Mouse (Mus musculus) E14TG2a.4 (cell line): ENCODE results near the gene E130308A19Rik.

Experiments
- H3K27me3 ChIP-seq: 2 replicates; pipeline ENCODE4 v1.6.1; 2014; ENCODE audit warnings: low read length, control low read depth; ENCODE audit not compliant: insufficient read depth
- H3K36me3 ChIP-seq: 2 replicates; pipeline ENCODE4 v1.6.1; 2014; ENCODE audit warnings: low read length, control low read depth; ENCODE audit not compliant: insufficient read depth
- H3K4me1 ChIP-seq: replicated peaks from 2 replicates; pipeline ENCODE4 v1.6.1; 2014; ENCODE audit warnings: low read depth, low read length, control low read depth
- H3K4me3 ChIP-seq: replicated peaks from 2 replicates; pipeline ENCODE4 v1.5.1; 2014; ENCODE audit warnings: mild to moderate bottlenecking, low read length
- H3K9me3 ChIP-seq: 2 replicates; pipeline ENCODE4 v1.6.1; 2014; ENCODE audit warnings: low read length, control low read depth
- CTCF ChIP-seq: conservative IDR thresholded peaks from 2 replicates; pipeline ENCODE4 v1.5.1; 2014; ENCODE audit warnings: low read length
- NANOG ChIP-seq: IDR thresholded peaks from 2 replicates; pipeline ENCODE4 v1.6.1; 2014; ENCODE audit warnings: borderline replicate concordance, low read length, mixed read lengths
- POU5F1 ChIP-seq: IDR thresholded peaks from 2 replicates; pipeline ENCODE4 v1.6.1; 2014; ENCODE audit warnings: low read length, borderline replicate concordance

Gene E130308A19Rik

GRCm38 (mm10) chr4:59795788-59796455, 169.9 kb downstream of the E130308A19Rik start:
- H3K4me3 ChIP-seq = no peak overlapping the region
- no peaks in the 10 kb centered on the region for H3K9me3 ChIP-seq
- H3K27me3 ChIP-seq = 0 out of 2 replicates have a peak, but pooled peaks cover 3% of the 10 kb centered on the region
- H3K4me1 ChIP-seq = no peaks in the 10 kb centered on the region
- TF ChIP-seq CTCF (no peak), POU5F1 (no peak), NANOG (no peak)
- H3K36me3 ChIP-seq = no peaks in the 10 kb centered on the region

- Histone ChIP-seq H3K27me3 (0 out of 2 replicates have a peak, but pooled peaks cover 5% of the 10 kb centered on the region), H3K4me3 (no peak overlapping the region), H3K9me3 (no peaks in the 10 kb centered on the region), H3K4me1 (peaks cover 5% of the 10 kb centered on the region), H3K36me3 (no peaks in the 10 kb centered on the region)
- TF ChIP-seq NANOG (no peak), POU5F1 (no peak), CTCF (no peak)
These were observed 174.2 kb downstream of the E130308A19Rik start for GRCm38 (mm10) chr4:59800181-59800580.

- no peak within 1 kb of the TSS for H3K4me3 ChIP-seq
- peaks cover 8% of the 10 kb centered on the region for H3K4me1 ChIP-seq
- no peaks in the 10 kb centered on the region for H3K36me3 ChIP-seq
- no peak for TF ChIP-seq NANOG
- no peaks in the 10 kb centered on the region for H3K9me3 ChIP-seq
- H3K27me3 ChIP-seq = 0 out of 2 replicates have a peak, but pooled peaks cover 5% of the 10 kb centered on the region
These were observed 175.5 kb downstream of the E130308A19Rik start, which contains the start of gene Inip for GRCm38 (mm10) chr4:59801489-59801888. Gene Inip (minus strand): TSS chr4:59801589.

GRCm38 (mm10) chr4:59802107-59802506, 176.1 kb downstream of the E130308A19Rik start:
- no peak overlapping the region for H3K4me3 ChIP-seq
- H3K36me3 ChIP-seq = no peaks in the 10 kb centered on the region
- 0 out of 2 replicates have a peak, but pooled peaks cover 5% of the 10 kb centered on the region for H3K27me3 ChIP-seq
- H3K9me3 ChIP-seq = no peaks in the 10 kb centered on the region
- no peak for TF ChIP-seq POU5F1
- TF ChIP-seq NANOG = no peak
- no peak for TF ChIP-seq CTCF
- peaks cover 14% of the 10 kb centered on the region for H3K4me1 ChIP-seq

- H3K4me3 ChIP-seq = no peak overlapping the region
- H3K4me1 ChIP-seq = peaks cover 21% of the 10 kb centered on the region
- no peaks in the 10 kb centered on the region for H3K9me3 ChIP-seq
- peaks cover 4% of the 10 kb centered on the region; the same call in 1 of the 2 replicates for H3K36me3 ChIP-seq
- 0 out of 2 replicates have a peak, but pooled peaks cover 5% of the 10 kb centered on the region for H3K27me3 ChIP-seq
- TF ChIP-seq NANOG = no peak
- no peak for TF ChIP-seq POU5F1
- TF ChIP-seq CTCF = no peak
These were observed 176.8 kb downstream of the E130308A19Rik start for GRCm38 (mm10) chr4:59802792-59803191.

DNA sequence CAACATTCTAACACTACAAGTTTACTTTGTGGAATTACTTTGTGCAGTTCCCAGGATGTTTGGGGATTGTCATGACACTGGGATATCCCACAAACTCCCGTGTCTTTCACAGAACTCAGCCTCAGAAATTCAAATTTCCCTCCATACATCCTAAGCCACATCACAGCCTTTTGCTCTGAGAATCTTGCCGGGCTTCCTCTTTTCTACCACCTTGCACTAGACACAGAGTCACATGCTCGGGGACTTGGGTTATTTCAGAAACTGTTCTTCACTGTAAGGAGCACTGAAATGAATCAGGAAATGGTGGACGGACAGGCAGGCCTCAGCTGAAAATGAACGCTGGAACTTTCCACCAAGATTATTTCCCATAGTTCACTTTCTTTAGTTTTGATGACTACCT, 177.3 kb downstream of the E130308A19Rik start:
- TF ChIP-seq POU5F1 = no peak
- TF ChIP-seq CTCF = no peak
- no peak for TF ChIP-seq NANOG

DNA sequence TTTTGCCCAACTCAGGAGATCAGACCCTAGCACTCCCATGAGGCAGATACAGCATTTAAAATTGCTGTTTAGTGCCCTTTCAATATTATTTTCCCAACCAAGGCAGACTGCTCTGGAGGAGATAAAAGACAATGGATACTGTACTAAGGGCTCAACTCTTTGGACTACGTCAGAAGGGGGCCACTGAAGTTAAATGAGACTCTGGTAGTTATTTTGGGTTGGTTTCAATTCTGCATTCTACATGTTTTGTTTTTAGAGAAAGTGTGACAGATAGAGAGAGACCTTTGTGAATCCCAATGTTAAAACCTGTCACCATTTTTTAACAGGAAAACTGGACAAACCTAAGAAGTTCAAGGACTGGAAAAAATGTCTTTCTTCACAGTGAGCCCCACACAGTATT, 178.7 kb downstream of the E130308A19Rik start:
- H3K4me3 ChIP-seq = peak overlapping the region; percentile 99
- H3K27me3 ChIP-seq = 0 out of 2 replicates have a peak, but pooled peaks cover 5% of the 10 kb centered on the region
- H3K36me3 ChIP-seq = peaks cover 6% of the 10 kb centered on the region; the same call in 1 of the 2 replicates
- peaks cover 39% of the 10 kb centered on the region for H3K4me1 ChIP-seq
- TF ChIP-seq CTCF (no peak), NANOG (no peak), POU5F1 (no peak)
- no peaks in the 10 kb centered on the region for H3K9me3 ChIP-seq

More for the DNA sequence above, 177.3 kb downstream of the E130308A19Rik start:
- Histone ChIP-seq H3K36me3 (peaks cover 5% of the 10 kb centered on the region; the same call in 1 of the 2 replicates), H3K4me3 (no peak overlapping the region), H3K27me3 (0 out of 2 replicates have a peak, but pooled peaks cover 5% of the 10 kb centered on the region), H3K4me1 (peaks cover 26% of the 10 kb centered on the region), H3K9me3 (no peaks in the 10 kb centered on the region)

DNA sequence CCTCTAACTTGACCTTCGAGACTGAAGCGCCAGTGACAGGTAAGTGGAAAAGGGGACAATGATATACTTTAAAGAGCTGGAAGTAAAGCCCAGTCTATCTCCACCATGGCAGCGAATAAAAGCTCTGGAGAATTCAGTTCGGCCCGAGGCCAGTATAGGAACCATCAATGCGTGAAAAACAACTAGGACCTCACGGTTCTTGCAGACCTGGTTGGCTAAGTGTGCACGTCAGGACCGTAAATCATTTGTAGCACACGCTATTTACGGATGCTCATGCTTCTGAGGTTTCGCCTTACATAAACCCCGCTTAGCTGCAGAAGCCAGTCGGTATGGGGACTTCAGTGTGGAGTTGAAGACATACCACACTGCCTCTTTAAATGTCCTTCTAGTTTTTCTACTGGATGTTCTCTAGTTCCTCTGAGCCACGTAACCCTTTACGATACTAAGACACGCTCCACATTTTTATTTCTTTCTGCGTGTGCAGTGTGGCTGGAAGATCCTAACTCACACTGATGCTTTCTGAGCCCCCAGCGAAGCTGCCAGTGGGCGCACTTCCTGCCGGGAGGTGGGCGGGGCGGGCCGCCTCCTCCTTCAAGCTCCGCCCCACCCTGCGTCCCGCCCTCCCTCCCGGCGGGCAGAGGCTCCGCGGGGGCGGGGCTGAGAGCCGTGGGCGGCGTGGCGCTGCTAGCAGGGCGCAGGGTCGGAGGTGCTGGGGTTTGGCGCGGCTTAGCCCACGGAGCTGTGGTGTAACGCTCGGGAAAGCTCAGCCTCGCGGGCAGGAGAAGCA, 179.4 kb downstream of the E130308A19Rik start, which contains the start of gene Snx30:
Gene Snx30, plus strand, starts transcription at position 660 of the 787 bp plus-strand sequence.
- H3K4me3 ChIP-seq = peak within 1 kb of the TSS; percentile 99
- no peak for TF ChIP-seq POU5F1
- TF ChIP-seq CTCF = no peak
- TF ChIP-seq NANOG = no peak
- no peaks in the 10 kb centered on the region for H3K9me3 ChIP-seq
- H3K36me3 ChIP-seq = peaks cover 12% of the 10 kb centered on the region; the same call in 1 of the 2 replicates
- H3K27me3 ChIP-seq = 0 out of 2 replicates have a peak, but pooled peaks cover 5% of the 10 kb centered on the region
- H3K4me1 ChIP-seq = peaks cover 45% of the 10 kb centered on the region
